7 mouse cellular contexts compared by ENCODE assay signal in the genomic region with DNA sequence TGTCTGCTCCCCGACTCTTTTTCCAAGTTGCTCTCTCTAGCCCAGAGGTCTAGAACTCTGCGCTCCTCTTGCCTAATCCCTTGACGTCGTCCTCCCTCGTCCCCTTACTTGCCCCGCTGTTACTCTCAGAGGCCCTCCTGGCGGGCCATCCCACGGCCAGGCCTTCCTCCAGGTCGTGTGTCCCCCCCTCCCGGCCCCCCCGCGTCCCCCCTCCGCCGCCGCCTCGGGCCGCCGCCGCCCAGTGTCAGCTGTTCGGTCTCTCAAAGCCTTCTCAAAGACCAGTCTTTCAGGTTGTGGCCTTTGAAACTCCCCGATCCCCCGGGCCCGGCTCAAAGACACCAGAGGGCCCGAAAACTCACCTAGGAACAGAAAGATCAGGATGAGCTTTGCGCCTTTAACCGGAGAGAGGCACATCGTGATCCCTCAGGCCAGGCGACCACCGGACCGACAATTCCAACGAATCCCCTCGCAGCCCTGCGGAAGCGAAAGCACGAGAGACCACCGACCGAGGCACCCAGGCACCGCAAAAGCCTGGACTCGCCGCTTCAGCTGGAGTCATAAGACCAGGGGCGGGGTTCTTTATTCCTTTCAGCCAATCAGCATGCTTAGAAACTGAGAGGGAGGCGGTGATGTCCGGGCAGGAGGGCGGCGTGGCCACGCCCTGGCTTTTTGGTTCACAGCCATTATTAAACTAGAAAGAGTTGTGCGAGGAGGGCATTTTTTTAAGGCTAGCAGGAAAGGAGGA. TPM values are rescaled to one million over a fixed set of nuclear protein-coding genes. Genes with fewer than 3 reads are reported as not detected.
A peak's percentile ranks its signal among the peaks of the same experiment; 100 is the strongest.
DNase-seq lines count a peak whose midpoint lies in the region; ATAC-seq lines count a peak whose summit lies in the region.

A gene (minus strand): TSS at position 565 of the 745 bp plus-strand sequence.

- WGBS in intestine, embryonic 16.5 days: 8% methylated on average over 39 of the region's 47 CpGs
- WGBS in midbrain, embryonic 11.5 days: 22% methylated on average over 39 of the region's 47 CpGs

- peak; percentile 73 for DNase-seq in adrenal gland, adult 8-10 months
- peak; percentile 79 for DNase-seq in embryo, embryonic 9.5 days (ENCODE audit: extremely low spot score)
- DNase-seq in gastrocnemius, postnatal 4 days (ENCODE audit: low spot score in 2 of 2): peak; percentile 28 to 73
- DNase-seq in left cerebral cortex, postnatal 36 days (ENCODE audit: low spot score in 2 of 2): peak; percentile 66 to 67
- peak; percentile 91 for DNase-seq in midbrain, embryonic 11.5 days (ENCODE audit: low spot score, missing footprints)
- DNase-seq in skeletal muscle tissue, adult 2 months (ENCODE audit: low read depth, low spot score): peak; percentile 86

- peak within 1 kb of the TSS; percentile 61 for H3K4me3 ChIP-seq in intestine, embryonic 16.5 days (ENCODE audit: low read length)
- peak within 1 kb of the TSS; percentile 55 for H3K4me3 ChIP-seq in midbrain, embryonic 11.5 days (ENCODE audit: low read depth, low read length)

- H3K36me3 ChIP-seq in intestine, embryonic 16.5 days (ENCODE audit: control insufficient read depth, insufficient read depth, low read length): no peaks in the 10 kb centered on the region
- H3K36me3 ChIP-seq in midbrain, embryonic 11.5 days (ENCODE audit: control insufficient read depth, insufficient read depth, low read length): no peaks in the 10 kb centered on the region; the same call in 1 of the 2 replicates

- peak; percentile 96 for ATAC-seq in intestine, embryonic 16.5 days
- peak; percentile 98 for ATAC-seq in midbrain, embryonic 11.5 days (ENCODE audit: low FRiP score)

- H3K4me2 ChIP-seq in intestine, embryonic 16.5 days (ENCODE audit: low read depth, low read length): peak within 1 kb of the TSS; percentile 50
- peak within 1 kb of the TSS; percentile 54 for H3K4me2 ChIP-seq in midbrain, embryonic 11.5 days

- H3K4me1 ChIP-seq in intestine, embryonic 16.5 days (ENCODE audit: control insufficient read depth, insufficient read depth, low read length): 0 out of 2 replicates have a peak, but pooled peaks cover 3% of the 10 kb centered on the region
- no peaks in the 10 kb centered on the region for H3K4me1 ChIP-seq in midbrain, embryonic 11.5 days (ENCODE audit: control insufficient read depth, insufficient read depth, low read length)

- H3K27me3 ChIP-seq in intestine, embryonic 16.5 days (replicated peaks; ENCODE audit: control insufficient read depth, insufficient read depth, low read length): no peaks in the 10 kb centered on the region
- H3K27me3 ChIP-seq in midbrain, embryonic 11.5 days (ENCODE audit: control insufficient read depth, insufficient read depth, low read length): no peaks in the 10 kb centered on the region

- H3K9me3 ChIP-seq in intestine, embryonic 16.5 days (ENCODE audit: control insufficient read depth, low read length): no peaks in the 10 kb centered on the region
- no peaks in the 10 kb centered on the region for H3K9me3 ChIP-seq in midbrain, embryonic 11.5 days (ENCODE audit: control insufficient read depth, low read length)

- H3K9ac ChIP-seq in intestine, embryonic 16.5 days (ENCODE audit: low read depth, low read length): peak within 1 kb of the TSS; percentile 78
- peak within 1 kb of the TSS; percentile 68 for H3K9ac ChIP-seq in midbrain, embryonic 11.5 days (ENCODE audit: low read length)

- H3K27ac ChIP-seq in intestine, embryonic 16.5 days (ENCODE audit: low read length): peak within 1 kb of the TSS; percentile 77
- peak within 1 kb of the TSS; percentile 35; the same call in 1 of the 2 replicates for H3K27ac ChIP-seq in midbrain, embryonic 11.5 days (ENCODE audit: low read depth, low read length)

- intact Hi-C loops in left cerebral cortex, postnatal 36 days (cut with DNase I): loop anchor here (2.0 kb wide), 1 partner anchor 15 kb away; no protein-coding TSS in a partner anchor

RNA-seq across cellular contexts. Expression of the gene that starts here (rescaled TPM):
- total RNA-seq in adrenal gland, adult 8-10 months (2022): 100 to 1,000 TPM; 211 to 271 (median 249) TPM
- 100 to 1,000 TPM; 110 to 117 TPM for total RNA-seq in gastrocnemius, postnatal 4 days (2021)
- 172 and 203 TPM in 2 replicates for polyA plus RNA-seq in intestine, embryonic 16.5 days (2015; fragmentation: Nextera tagmentation; extraction: Ambion mirVana)
- 10 to 100 TPM; 67.1 to 75.9 TPM for total RNA-seq in left cerebral cortex, postnatal 36 days (2021)
- 90.1 and 98.7 TPM in 2 replicates for polyA plus RNA-seq in midbrain, embryonic 11.5 days (2014; fragmentation: Nextera tagmentation; extraction: Ambion mirVana)

Comparison
In these comparisons a context has a peak if more than half of its experiments do, and no peak if none do; other contexts are left out.
1. Peak in every context shown above with its lines: DNase-seq, ATAC-seq, H3K4me3 ChIP-seq and H3K27ac ChIP-seq.